Mouse (Mus musculus): ENCODE data around the gene Glcci1.

DNA sequence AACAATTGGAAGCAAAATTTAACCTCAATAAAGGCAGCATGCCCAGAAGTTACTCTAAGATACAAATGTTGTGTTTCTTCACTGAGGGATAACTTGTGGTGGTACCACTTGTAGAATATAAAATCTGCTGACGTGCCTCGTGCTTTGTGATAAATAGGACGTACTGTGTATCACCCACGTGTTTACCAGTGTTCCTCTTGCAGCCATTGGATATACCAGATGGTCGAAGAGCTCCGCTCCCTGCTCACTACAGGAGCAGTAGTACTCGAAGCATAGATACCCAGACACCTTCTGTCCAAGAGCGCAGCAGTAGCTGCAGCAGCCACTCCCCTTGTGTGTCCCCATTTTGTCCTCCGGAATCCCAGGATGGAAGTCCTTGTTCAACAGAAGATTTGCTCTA is 73.0 kb downstream of the Glcci1 start:
- TF ChIP-seq POLR2A (IDR thresholded peaks at IDR 0.05; ENCODE audit: control insufficient read depth in 1 of 2, insufficient read depth in 1 of 2, low read depth in 1 of 2, low read length in 2 of 2, poor library complexity in 1 of 2) (no peak), NRF1 (IDR thresholded peaks at IDR 0.05; ENCODE audit: insufficient read depth, low read depth, low read length, poor library complexity, severe bottlenecking) (no peak), TAL1 (IDR thresholded peaks at IDR 0.05; ENCODE audit: low read length) (no peak), ZC3H11A (IDR thresholded peaks at IDR 0.05; ENCODE audit: low read depth, low read length) (no peak), ZNF384 (IDR thresholded peaks at IDR 0.05; ENCODE audit: low read depth, low read length) (no peak), BHLHE40 (IDR thresholded peaks at IDR 0.05; ENCODE audit: borderline replicate concordance, low read depth, low read length) (no peak), UBTF (IDR thresholded peaks at IDR 0.05; ENCODE audit: borderline replicate concordance, insufficient read depth, low read depth, low read length) (no peak), CHD2 (IDR thresholded peaks at IDR 0.05; ENCODE audit: low read length) (no peak), SIN3A (IDR thresholded peaks at IDR 0.05; ENCODE audit: low read length) (no peak), TBP (IDR thresholded peaks at IDR 0.05; ENCODE audit: low read depth, low read length) (no peak), EP300 (IDR thresholded peaks at IDR 0.05; ENCODE audit: low read depth in 1 of 2, low read length in 2 of 2) (no peak), MAFK (IDR thresholded peaks at IDR 0.05; ENCODE audit: borderline replicate concordance, low read depth, low read length) (no peak), CTCF (IDR thresholded peaks at IDR 0.05 in 2 of 3, conservative IDR thresholded peaks at IDR 0.05 in 1 of 3; ENCODE audit: control insufficient read depth in 1 of 3, insufficient read depth in 1 of 3, low read depth in 2 of 3, low read length in 3 of 3, poor library complexity in 1 of 3, severe bottlenecking in 1 of 3) (no peak)

Data from MEL (cell line).